12 mouse cellular contexts compared by ENCODE assay signal in genomic region chr12:111945765-111946655, GRCm38 (mm10). TPM values are rescaled to one million over a fixed set of nuclear protein-coding genes. Genes with fewer than 3 reads are reported as not detected.
DNase-seq lines count a peak whose midpoint lies in the region; ATAC-seq and TF ChIP-seq lines count a peak whose summit lies in the region.
"Not testable (repeated sequence)": the region's sequence is repeated elsewhere in the genome, so short reads cannot be mapped to it uniquely, and the experiment has no call there.
"Had no signal": no experiment of that assay in that cellular context is flagged by ENCODE, and none has a peak within 500 bp of the region (broad histone marks: within the 10 kb centered on the region; RNA-seq: fewer than 3 reads in every experiment).

No protein-coding gene starts in this region.

- not testable (repeated sequence) for H3K36me3 ChIP-seq in heart, embryonic 15.5 days; limb, embryonic 13.5 days; lung, postnatal 0 days (ENCODE audit: insufficient read depth, low read length)

- H3K27me3 ChIP-seq in heart, embryonic 15.5 days; limb, embryonic 13.5 days; lung, postnatal 0 days (replicated peaks; ENCODE audit: insufficient read depth, low read length): not testable (repeated sequence)

- H3K27ac ChIP-seq in heart, embryonic 15.5 days = peak overlapping the region; percentile 90
- peak overlapping the region; percentile 67; the same call in 1 of the 2 replicates for H3K27ac ChIP-seq in limb, embryonic 13.5 days
- peak overlapping the region; percentile 91 for H3K27ac ChIP-seq in lung, postnatal 0 days (ENCODE audit: low read length)

- not testable (repeated sequence) for H3K4me3 ChIP-seq in heart, embryonic 15.5 days; limb, embryonic 13.5 days; lung, postnatal 0 days (ENCODE audit: low read depth, low read length)

- H3K4me1 ChIP-seq in heart, embryonic 15.5 days (replicated peaks) = peaks cover 28% of the 10 kb centered on the region
- H3K4me1 ChIP-seq in limb, embryonic 13.5 days = peaks cover 13% of the 10 kb centered on the region
- peaks cover 23% of the 10 kb centered on the region for H3K4me1 ChIP-seq in lung, postnatal 0 days (ENCODE audit: insufficient read depth, low read depth, low read length)

- not testable (repeated sequence) for TF ChIP-seq CTCF in lung, postnatal 0 days (IDR thresholded peaks at IDR 0.05)

- peak; percentile 58 for ATAC-seq in erythroblast, adult 5-6 weeks (replicated peaks; ENCODE audit: low FRiP score, poor library complexity, severe bottlenecking)
- peak; percentile 71 for ATAC-seq in heart, embryonic 15.5 days (replicated peaks; ENCODE audit: insufficient number of reproducible peaks, insufficient read depth, low FRiP score, low read depth)
- ATAC-seq in inflammation-experienced regulatory T-cells, adult 6 months = peak; percentile 48
- peak; percentile 62 for ATAC-seq in limb, embryonic 13.5 days (ENCODE audit: low FRiP score, low read depth)
- ATAC-seq in lung, postnatal 0 days = peak; percentile 61
- ATAC-seq in monocyte, adult 5-6 weeks (replicated peaks; ENCODE audit: insufficient number of reproducible peaks, low FRiP score, low TSS enrichment, poor library complexity, severe bottlenecking) = peak; percentile 36

- TF ChIP-seq EP300 in lung, postnatal 0 days (IDR thresholded peaks at IDR 0.05) = not testable (repeated sequence)

- WGBS in heart, embryonic 15.5 days = 30% methylated on average over 12 of the region's 15 CpGs
- WGBS in limb, embryonic 13.5 days = 68% methylated on average over 11 of the region's 15 CpGs
- WGBS in lung, postnatal 0 days = 36% methylated on average over 8 of the region's 15 CpGs

- H3K9ac ChIP-seq in heart, embryonic 15.5 days; limb, embryonic 13.5 days; lung, postnatal 0 days (replicated peaks; ENCODE audit: low read depth): not testable (repeated sequence)

- peak; percentile 5 for DNase-seq in R1 (ENCODE audit: low read depth, low spot score)
- DNase-seq in lung, postnatal 0 days (ENCODE audit: low spot score) = not testable (repeated sequence)
- DNase-seq in yolk sac, embryonic 10.5 days (ENCODE audit: low spot score) = peak; percentile 22

- not testable (repeated sequence) for H3K9me3 ChIP-seq in heart, embryonic 15.5 days (replicated peaks); limb, embryonic 13.5 days; lung, postnatal 0 days (ENCODE audit: low read length)

- H3K4me2 ChIP-seq in heart, embryonic 15.5 days = peak overlapping the region; percentile 12; the same call in 1 of the 2 replicates
- not testable (repeated sequence) for H3K4me2 ChIP-seq in limb, embryonic 13.5 days (replicated peaks); lung, postnatal 0 days (replicated peaks; ENCODE audit: low read depth, low read length)

RNA-seq across cellular contexts. Expression of gene Atp5mpl, which starts 20.8 kb away (rescaled TPM):
- total RNA-seq in erythroblast, adult 5-6 weeks (2015; ENCODE audit: low replicate concordance) = 150 and 160 TPM in 2 replicates
- total RNA-seq in erythroblast, adult 5-6 weeks (2017; ENCODE audit: low replicate concordance) = 72.8 and 92.6 TPM in 2 replicates
- 1,223 and 1,834 TPM in 2 replicates for polyA plus RNA-seq in heart, embryonic 15.5 days (2015; fragmentation: Nextera tagmentation; extraction: Ambion mirVana)
- polyA plus RNA-seq in inflammation-experienced regulatory T-cells, adult 6 months (2017; shearing (Covaris generic)) = 100 to 1,000 TPM; 235 to 309 (median 282) TPM
- polyA plus RNA-seq in limb, embryonic 13.5 days (2015; fragmentation: Nextera tagmentation; extraction: Ambion mirVana) = 622 and 628 TPM in 2 replicates
- 400 and 463 TPM in 2 replicates for polyA plus RNA-seq in lung, postnatal 0 days (2015; fragmentation: Nextera tagmentation; extraction: Ambion mirVana)
- total RNA-seq in monocyte, adult 5-6 weeks (2017) = 289 to 531 TPM (median 434 TPM) in 3 replicates

RNA-seq across cellular contexts. Expression of gene Tdrd9, which starts 25.3 kb away (rescaled TPM):
- not detected in 2 replicates for total RNA-seq in erythroblast, adult 5-6 weeks (2015; ENCODE audit: low replicate concordance)
- total RNA-seq in erythroblast, adult 5-6 weeks (2017; ENCODE audit: low replicate concordance) = not detected in 2 replicates
- polyA plus RNA-seq in heart, embryonic 15.5 days (2015; fragmentation: Nextera tagmentation; extraction: Ambion mirVana) = 0.10 and 0.36 TPM in 2 replicates
- under 1 TPM in 1 of 3 experiments, not detected in 2; 0.10 TPM for polyA plus RNA-seq in inflammation-experienced regulatory T-cells, adult 6 months (2017; shearing (Covaris generic))
- polyA plus RNA-seq in limb, embryonic 13.5 days (2015; fragmentation: Nextera tagmentation; extraction: Ambion mirVana) = 0.68 and 0.98 TPM in 2 replicates
- 0.02 and 0.05 TPM in 2 replicates for polyA plus RNA-seq in lung, postnatal 0 days (2015; fragmentation: Nextera tagmentation; extraction: Ambion mirVana)
- 0.29 TPM in 1 of 3 replicates, not detected in the others for total RNA-seq in monocyte, adult 5-6 weeks (2017)
- total RNA-seq: gastrocnemius, postnatal 36 days had no signal

RNA-seq across cellular contexts. Expression of gene Rd3l, which starts 35.1 kb away (rescaled TPM):
- total RNA-seq in erythroblast, adult 5-6 weeks (2015; ENCODE audit: low replicate concordance) = not detected in 2 replicates
- total RNA-seq in erythroblast, adult 5-6 weeks (2017; ENCODE audit: low replicate concordance) = not detected in 2 replicates
- 0.43 and 0.48 TPM in 2 replicates for polyA plus RNA-seq in heart, embryonic 15.5 days (2015; fragmentation: Nextera tagmentation; extraction: Ambion mirVana)
- not detected for polyA plus RNA-seq in inflammation-experienced regulatory T-cells, adult 6 months (2017; shearing (Covaris generic))
- not detected in 2 replicates for polyA plus RNA-seq in limb, embryonic 13.5 days (2015; fragmentation: Nextera tagmentation; extraction: Ambion mirVana)
- not detected in 2 replicates for polyA plus RNA-seq in lung, postnatal 0 days (2015; fragmentation: Nextera tagmentation; extraction: Ambion mirVana)
- total RNA-seq in monocyte, adult 5-6 weeks (2017) = not detected in 3 replicates
- total RNA-seq: gastrocnemius, postnatal 36 days had no signal
- polyA plus RNA-seq: forebrain, embryonic 15.5 days; midbrain, embryonic 15.5 days; urinary bladder, adult 2 months had no signal

RNA-seq across cellular contexts. Expression of gene Ppp1r13b, which starts 38.1 kb away (rescaled TPM):
- 8.3 and 8.6 TPM in 2 replicates for total RNA-seq in erythroblast, adult 5-6 weeks (2015; ENCODE audit: low replicate concordance)
- total RNA-seq in erythroblast, adult 5-6 weeks (2017; ENCODE audit: low replicate concordance) = 13.4 and 20.5 TPM in 2 replicates
- 11.1 and 15.3 TPM in 2 replicates for polyA plus RNA-seq in heart, embryonic 15.5 days (2015; fragmentation: Nextera tagmentation; extraction: Ambion mirVana)
- 10 to 100 TPM in 1 of 3 experiments, 1 to 10 TPM in 2; 4.1 to 12.6 (median 8.6) TPM for polyA plus RNA-seq in inflammation-experienced regulatory T-cells, adult 6 months (2017; shearing (Covaris generic))
- polyA plus RNA-seq in limb, embryonic 13.5 days (2015; fragmentation: Nextera tagmentation; extraction: Ambion mirVana) = 12.0 and 13.2 TPM in 2 replicates
- polyA plus RNA-seq in lung, postnatal 0 days (2015; fragmentation: Nextera tagmentation; extraction: Ambion mirVana) = 21.8 and 22.7 TPM in 2 replicates
- total RNA-seq in monocyte, adult 5-6 weeks (2017) = 9.8 to 19.1 TPM (median 12.6 TPM) in 3 replicates
